Mouse (Mus musculus): ENCODE data around the gene Snrpe.

Snrpe gene

GRCm38 (mm10) chr1:133609771-133610502 is at the start of gene Snrpe:
Gene Snrpe, minus strand, starts transcription at chr1:133610291.
- peak; percentile 96 to 98 for DNase-seq

- DNase-seq = peak in 1 of 2 experiments; percentile 28
Measured at GRCm38 (mm10) chr1:133658878-133659277, 48.8 kb upstream of the Snrpe start.

- peak in 1 of 2 experiments; percentile 17 for DNase-seq
Measured at GRCm38 (mm10) chr1:133656811-133657210, 46.7 kb upstream of the Snrpe start.

GRCm38 (mm10) chr1:133653033-133653432 is 42.9 kb upstream of the Snrpe start:
- DNase-seq = no peak

- DNase-seq = no peak
Measured at GRCm38 (mm10) chr1:133650288-133651055, 40.4 kb upstream of the Snrpe start.

- no peak for DNase-seq
Measured at GRCm38 (mm10) chr1:133645652-133646051, 35.6 kb upstream of the Snrpe start.

GRCm38 (mm10) chr1:133641163-133641562 is 31.1 kb upstream of the Snrpe start:
- no peak for DNase-seq

GRCm38 (mm10) chr1:133638517-133638916 is 28.4 kb upstream of the Snrpe start:
- no peak for DNase-seq

- DNase-seq = no peak
Measured at GRCm38 (mm10) chr1:133632168-133632567, 22.1 kb upstream of the Snrpe start.

- DNase-seq = peak; percentile 47 to 65
Measured at GRCm38 (mm10) chr1:133625052-133625451, 15.0 kb upstream of the Snrpe start.

GRCm38 (mm10) chr1:133618311-133618710 is 8.2 kb upstream of the Snrpe start:
- no peak for DNase-seq

GRCm38 (mm10) chr1:133617908-133618307 is 7.8 kb upstream of the Snrpe start:
- DNase-seq = no peak

GRCm38 (mm10) chr1:133613817-133614216 is 3.7 kb upstream of the Snrpe start:
- DNase-seq = no peak

GRCm38 (mm10) chr1:133611436-133611835 is 1.3 kb upstream of the Snrpe start:
- DNase-seq = no peak

- no peak for DNase-seq
Measured at GRCm38 (mm10) chr1:133610601-133611000, 510 bp upstream of the Snrpe start.

GRCm38 (mm10) chr1:133603174-133603573 is 6.9 kb downstream of the Snrpe start:
- no peak for DNase-seq

- DNase-seq = peak in 1 of 2 experiments; percentile 12
Measured at GRCm38 (mm10) chr1:133596298-133597007, 13.6 kb downstream of the Snrpe start.

- DNase-seq = no peak
Measured at GRCm38 (mm10) chr1:133585995-133586537, 24.0 kb downstream of the Snrpe start.

- DNase-seq = no peak
Measured at GRCm38 (mm10) chr1:133571293-133571692, 38.8 kb downstream of the Snrpe start.
